Mouse (Mus musculus) layer of hippocampus, postnatal 25 days (tissue): ENCODE measurements around the gene Hdac4. TPM values are rescaled to one million over a fixed set of nuclear protein-coding genes. Genes with fewer than 3 reads are reported as not detected.

ENCODE experiments used
- DNase-seq, 2 experiments: peaks; one replicate each; pipeline ENCODE4 v3.0.0; 2022; ENCODE audit warnings: mixed read lengths in 2 of 2, low spot score in 1 of 2; ENCODE audit errors: extremely low spot score in 1 of 2
- total RNA-seq, 2 experiments: library from RNA; stranded (reverse); gene quantifications; 2 replicates each; pipeline ENCODE4 v1.2.3; 2021

Hdac4 gene
- total RNA-seq, 2 experiments from 2014 or later, result 97.9 to 101 TPM

DNA sequence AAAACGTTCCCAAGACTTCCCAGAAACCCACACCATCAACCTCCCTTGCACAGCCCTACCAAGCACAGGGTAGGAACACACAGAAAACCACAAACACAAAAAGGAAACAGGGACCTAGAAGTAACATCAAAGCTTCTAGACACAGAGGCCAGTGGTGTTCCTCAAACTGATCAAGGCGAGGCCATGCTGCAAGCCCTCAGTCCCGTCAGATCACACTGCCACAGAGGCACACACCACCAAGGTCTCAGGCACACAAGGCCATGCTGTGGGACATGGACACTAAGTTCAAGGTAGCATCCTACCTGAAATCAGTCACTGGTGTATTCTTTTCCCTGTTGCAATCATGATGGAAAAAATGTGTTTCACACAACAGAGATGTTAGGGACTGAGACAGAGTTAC, 90.8 kb downstream of the Hdac4 start:
- DNase-seq, result no peak

DNA sequence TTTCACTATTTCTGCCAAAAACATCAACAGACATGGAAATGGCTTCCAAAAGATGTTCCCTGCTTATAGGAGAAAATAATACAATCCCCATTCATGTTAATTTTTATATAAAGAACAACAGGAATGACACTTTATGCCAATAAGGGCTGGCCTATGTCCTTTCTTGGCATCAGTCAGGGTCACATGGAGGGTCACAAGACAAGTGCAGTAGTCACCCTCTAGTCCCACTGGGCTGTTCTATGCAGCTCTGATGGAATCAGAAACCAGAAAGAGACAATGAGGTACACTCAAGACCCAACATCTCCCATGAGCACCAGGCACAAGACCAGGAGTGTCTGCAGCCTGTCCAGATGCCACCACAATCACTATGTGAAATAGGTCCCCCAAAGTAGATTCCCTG, 91.5 kb downstream of the Hdac4 start:
- no peak for DNase-seq

DNA sequence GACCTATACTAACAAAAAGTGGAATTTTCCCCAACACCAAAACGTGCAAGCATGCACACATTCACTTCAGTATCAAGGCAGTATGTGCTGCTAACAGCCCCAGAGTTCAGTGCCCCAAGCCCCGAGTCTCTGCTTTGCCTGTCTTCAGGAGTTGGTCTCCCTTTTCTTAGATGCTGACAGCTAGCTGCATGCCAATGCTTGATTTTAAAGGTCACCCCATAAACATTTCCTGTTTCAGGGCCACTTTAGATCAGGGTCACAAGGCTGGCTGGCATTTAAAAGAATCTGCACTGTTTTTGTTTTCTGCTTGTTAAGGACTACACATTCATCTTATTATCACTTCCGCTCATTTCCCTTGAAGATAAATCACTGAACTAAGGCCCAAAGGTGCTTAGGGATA, 92.1 kb downstream of the Hdac4 start:
- no peak for DNase-seq

DNA sequence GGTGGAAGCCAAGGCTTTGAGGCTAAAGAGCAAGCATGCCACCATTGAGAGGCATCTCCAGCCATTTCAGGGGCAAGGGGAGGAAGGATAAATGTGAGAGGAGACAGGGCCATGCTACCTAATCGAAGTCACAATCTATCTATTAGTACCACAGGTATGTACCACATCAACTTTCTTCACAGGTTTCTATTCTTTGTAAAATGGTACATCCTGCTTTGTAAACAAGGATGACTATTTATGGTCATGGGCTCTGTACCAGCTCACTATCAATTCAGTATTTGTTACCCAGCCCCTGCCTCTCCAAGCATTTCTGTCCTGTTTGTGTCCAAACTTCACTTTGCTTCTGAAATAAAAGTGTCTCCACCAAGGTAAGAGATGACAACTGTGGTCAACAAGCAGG, 92.7 kb downstream of the Hdac4 start:
- no peak for DNase-seq

DNA sequence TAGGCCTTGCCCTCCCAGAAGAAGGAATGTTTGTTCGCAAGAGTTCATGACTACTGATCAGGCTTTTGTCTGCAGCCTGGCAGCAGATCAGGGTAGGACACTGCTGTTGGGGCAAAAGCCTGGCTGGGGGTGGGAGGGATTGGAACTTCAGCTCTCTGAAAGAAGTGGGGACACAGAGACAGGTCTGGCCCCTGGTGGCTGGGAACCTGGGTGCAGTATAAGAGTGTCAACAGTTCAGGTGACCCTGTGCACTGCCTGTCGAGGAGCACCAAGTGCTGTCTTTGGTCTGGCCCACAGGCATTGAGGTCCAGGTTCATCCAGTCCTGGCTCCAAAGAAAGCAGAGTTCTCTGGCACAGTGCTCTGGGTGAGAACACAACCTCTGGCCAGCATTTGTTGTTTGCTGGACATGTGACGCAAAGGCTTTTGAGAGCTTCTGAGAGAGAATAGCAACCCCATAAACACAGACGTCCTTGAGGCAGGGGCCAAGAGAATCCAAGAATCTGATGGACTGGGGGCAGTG, 95.1 kb downstream of the Hdac4 start:
- no peak for DNase-seq

DNA sequence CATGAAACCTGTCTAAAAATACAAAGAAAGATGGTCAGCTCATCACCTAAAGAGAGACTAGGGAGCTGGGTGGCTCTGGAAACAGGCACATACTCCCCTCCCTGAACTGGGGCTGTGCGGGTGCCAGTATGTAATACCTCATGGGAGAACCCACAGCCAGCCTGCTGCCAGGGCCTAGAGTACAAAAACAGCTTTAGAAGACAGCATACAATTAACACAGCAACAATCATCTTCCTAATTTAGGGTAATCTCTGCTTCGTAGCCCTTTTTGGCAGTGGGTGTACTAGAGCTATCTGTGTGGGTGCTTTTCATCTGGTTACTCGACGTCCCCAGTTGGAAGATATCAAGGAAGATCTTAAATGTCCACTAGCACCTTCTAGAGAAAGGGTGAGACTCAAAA, 95.5 kb downstream of the Hdac4 start:
- DNase-seq, result no peak

DNA sequence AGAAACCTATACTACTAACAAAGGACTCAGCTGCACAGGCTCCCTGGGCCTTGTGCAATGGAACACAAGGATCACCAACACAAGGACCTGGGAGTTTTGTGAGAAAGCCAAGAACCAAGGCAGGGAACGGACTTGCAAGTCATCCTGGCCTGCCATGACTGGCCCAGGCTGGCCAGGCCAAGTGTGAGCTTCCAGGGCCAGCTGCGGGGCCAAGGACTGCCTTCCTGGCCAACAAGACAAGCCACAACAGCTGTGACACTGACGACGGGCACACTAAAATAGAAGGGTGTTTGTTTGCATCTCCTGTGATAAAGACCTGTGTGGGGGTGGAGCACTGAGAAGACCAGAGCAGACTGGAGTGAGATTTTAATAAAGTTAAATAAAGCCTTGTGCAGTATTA, 96.0 kb downstream of the Hdac4 start:
- DNase-seq, result no peak

DNA sequence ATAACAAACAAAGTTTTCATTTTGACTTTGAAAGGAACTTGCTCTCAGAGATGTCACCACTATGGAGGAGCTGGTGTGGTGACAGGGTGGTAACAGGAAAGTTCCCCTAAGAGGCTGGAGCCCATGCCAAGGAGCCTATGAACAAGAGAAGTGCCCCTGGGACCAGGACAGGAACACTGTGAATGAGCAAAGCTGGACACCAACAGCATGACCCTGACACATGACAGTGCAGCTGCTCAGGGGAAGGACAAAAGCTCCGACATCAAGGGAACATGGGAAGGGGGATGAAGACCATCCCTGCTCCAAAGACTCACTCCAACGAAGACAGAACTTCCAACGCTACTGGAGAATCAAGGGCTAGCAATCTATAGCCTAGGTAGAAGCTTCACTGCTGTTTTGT, 97.0 kb downstream of the Hdac4 start:
- DNase-seq, result no peak

DNA sequence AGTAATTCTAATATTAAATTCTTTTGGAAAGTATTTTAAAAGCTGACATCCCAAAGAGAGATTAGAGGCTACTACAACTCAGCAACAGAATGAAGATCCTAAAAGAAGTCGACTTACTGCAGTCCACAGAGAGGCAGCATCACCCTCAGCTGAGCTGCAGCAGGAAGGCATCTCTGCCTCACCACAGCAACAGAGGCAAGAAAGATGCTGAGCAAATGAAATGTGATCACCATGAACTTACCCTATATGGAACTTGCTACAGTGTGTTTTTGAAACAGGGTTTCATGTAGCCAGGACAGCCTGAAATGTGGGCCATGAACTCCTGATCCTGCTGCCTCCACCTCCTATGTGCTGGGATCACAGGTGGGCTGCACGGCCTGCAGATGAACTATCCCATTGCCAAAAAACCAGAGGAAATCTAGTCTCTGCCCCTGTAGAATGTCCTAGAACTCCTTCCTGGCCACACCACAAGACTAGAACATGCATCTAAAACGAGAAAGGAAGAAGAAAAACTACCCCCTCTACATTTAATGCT, 98.4 kb downstream of the Hdac4 start:
- no peak for DNase-seq

DNA sequence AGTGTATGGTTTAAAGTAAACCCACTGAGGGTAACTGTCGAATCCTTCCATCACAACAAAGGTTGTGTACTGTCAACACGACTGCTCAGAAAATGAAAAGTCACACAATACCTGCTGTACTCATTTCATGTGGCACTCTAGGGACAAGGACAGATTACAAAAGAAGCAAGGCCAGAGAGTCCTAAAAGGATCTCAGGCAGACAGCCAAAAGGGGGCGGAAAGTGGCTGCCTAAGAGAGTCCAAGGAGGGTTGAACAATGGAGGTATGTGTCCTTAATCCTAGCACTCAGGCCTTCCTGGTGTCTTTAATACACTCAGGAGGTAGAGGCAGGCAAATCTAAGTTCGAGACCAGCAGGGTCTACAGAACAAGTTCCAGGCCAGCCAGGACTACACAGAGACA, 103.2 kb downstream of the Hdac4 start:
- no peak for DNase-seq

DNA sequence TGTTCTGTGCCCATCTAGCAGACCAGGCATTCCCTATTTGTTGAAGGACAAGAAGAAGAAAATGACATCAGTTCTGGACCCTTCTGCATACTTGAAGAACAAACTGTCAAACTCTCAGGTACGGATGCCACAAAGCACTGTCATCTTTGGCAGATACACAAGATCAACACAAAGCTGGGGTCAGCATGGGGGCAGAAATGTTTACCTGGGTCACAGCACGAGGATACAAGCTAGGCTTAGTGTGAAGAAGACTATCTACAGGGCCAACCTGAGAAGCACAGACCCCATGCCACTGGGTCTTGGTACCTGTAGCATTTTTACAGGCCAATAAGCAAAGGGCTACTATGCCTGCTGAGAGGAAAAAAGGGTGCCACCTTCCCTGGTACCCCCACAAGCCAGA, 107.7 kb downstream of the Hdac4 start:
- no peak for DNase-seq

DNA sequence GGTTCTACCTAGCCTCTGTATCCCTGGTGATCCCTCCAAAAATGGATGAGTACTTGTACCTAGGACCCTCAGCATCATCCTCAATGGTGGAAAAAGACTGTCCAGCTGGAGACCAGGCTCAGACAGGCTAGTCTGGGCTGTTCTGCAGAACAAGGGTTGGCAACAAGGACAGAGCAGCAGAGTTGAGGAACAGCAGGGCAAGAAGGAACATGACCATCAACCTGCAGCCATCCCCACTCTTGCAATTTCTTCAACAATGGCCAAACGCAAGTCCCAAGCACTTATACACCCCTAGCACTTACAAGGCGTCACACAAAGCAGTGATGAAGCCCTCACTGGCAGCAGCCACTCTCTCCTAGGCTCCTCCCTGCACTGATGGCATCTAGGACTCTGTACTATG, 108.2 kb downstream of the Hdac4 start:
- DNase-seq, result no peak

DNA sequence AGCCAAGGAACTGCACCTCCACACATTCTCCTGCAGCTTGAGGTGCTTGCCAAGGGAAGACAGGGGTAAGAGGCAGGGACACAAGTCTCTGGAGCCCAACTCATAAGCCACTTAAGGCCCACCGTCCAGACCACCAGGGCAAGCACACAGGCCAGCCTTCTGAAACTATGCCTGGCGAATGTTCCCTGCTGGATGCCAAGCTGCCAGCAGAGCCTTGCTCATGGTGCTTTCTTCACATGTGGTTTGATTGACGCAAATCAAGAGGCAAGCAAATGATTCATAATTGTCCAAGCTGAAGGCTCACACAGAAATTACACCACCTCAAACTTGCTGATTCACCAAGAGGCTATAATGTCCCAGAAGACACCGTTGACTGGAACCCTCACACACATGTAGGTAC, 108.7 kb downstream of the Hdac4 start:
- no peak for DNase-seq

DNA sequence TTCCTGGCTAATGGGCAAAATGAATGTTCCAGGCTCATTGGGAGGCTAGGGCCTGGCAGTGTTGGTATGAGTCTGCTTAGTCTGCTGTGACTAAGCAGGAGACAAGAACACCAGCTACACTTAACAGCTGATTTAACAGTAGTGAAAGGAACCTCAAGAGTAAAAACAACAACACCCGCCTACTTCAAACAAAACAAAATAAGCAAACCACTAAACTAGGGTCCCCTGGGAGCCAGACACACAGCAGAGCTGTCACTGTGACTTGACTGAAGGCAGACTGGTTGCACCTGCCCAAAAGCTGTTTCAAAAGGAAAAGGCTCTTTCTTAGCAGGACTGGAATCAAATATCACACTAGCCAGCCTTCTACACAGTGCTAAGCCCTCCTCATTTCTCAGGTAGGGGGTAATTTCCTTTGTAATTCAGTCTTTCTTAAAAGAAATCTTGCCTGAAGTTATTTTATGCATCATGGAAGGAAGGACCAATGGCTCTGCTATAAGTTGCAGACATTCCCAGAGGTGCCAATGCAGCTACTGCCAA, 109.2 kb downstream of the Hdac4 start:
- no peak for DNase-seq

DNA sequence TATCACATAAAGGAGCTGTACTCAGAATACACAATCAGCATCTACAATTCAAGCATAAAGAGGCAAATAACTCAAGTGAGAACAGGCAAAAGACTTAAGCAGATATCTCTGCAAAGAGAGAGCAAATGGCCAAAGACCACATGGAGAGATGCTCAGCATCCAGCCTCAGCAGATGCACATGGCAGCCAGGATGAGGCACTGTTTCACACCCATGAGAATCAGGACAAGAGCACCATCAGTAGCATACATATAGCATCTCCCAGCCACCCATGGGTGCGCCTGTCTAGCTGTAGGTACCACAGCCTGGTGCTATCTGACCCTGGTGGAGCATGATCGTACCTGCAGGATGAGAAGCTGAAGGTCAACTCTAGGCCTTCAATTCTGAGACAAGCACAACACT, 110.8 kb downstream of the Hdac4 start:
- no peak for DNase-seq

DNA sequence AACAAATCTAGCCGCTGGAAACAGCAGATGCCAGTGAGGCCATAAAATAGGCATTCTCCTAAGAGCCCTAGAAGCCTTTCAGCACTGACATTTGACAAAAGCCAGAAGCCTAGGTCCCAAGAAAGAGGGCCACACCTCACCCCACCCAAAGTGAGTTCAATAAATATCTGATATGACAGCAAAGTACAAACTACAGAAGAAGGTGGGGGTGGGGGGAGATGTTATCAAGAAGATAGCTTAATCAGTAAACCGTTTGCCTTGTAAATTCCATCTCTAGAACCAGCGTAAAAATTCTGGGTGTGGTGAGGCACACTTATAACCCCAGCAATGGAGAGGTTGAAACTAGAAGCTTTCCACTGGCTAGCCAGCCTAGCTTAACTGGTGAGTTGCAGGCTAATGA, 111.5 kb downstream of the Hdac4 start:
- DNase-seq, result no peak

DNA sequence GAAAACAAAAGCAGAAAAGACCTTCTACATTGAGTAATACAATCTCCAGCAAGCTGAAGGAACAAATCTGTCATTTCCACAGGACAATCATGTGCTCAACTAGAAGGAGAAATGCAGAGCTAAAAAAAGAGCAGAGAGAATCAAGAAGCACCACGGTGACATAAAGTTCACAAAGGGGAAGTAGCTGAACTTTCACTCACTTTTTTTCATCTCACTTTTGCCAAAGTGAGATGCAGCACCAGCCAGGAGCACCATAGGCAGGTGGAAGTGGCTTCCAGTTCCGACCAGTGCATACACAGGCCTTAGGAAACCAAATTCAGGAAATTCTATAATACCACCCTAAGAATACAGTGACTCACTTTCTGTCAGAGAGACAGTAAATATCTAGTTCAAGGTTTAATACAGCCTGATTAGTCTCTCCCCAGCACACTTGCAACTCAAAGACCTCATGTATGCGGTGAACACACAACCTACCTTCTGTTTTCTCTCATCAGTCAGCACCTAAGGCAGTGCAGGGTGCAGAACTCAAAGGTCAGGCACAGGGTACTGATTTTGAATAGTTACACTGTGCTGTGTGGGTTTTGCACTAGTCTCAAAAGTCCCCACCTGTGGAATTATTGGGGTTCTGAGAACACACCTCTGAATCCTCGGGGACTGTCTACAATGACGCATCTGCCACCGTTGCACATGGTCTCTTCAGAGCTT, 112.5 kb downstream of the Hdac4 start:
- no peak for DNase-seq

DNA sequence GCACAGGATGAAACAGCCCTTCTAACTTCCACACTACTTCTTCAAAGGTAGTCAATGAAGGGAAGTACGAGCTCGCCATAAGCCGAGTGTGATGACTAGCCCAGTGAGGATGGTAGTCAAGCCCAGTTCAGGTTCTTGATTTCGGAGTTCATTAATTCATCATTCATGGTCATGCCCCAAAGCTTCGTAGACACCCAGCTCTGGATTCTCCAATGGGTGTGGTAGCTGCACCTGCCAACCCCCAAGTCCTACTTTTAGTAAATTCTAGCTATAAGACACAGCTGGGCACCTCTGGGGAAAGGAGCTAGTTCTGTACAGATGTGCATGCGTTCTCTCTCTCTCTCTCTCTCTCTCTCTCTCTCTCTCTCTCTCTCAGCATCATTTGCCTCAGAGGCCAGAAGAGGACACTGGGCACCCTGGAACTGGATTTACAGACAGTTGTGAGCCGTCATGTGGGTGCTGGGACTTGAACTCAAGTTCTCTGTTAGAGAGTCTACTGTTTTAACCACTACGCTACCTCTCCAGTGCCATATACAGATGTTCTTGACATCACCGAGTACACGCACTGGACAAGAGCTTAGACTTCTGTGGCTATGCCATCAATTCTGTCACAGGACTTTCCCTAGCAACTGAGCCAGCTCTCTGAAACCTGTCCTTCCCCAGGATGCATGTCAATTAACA, 113.2 kb downstream of the Hdac4 start:
- no peak for DNase-seq

DNA sequence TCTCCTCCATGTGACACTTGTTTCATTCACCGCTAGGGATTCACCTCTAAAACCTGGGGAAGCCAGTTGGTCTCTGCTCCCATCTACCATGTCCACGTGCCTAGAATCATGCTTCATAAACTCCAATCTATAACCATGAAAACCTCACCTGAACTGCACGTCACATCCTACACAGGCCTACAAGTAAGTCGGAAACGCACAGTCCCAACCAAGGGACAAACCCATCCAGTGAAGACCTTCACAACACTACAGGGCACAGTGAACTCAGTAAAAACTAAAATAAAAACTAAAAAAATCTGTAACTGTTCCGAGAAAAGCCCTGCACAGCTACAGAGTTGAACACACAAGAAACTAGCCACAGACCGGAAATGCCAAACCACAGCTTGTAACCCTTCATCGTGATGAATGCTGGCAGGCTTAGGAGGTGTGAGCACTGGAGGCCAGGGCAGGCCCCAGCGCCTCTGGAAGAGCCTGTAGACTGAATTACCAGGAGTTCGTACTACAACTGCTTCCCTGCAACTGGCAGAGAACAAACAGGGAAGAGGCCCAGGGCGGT, 115.4 kb downstream of the Hdac4 start:
- DNase-seq, result no peak

DNA sequence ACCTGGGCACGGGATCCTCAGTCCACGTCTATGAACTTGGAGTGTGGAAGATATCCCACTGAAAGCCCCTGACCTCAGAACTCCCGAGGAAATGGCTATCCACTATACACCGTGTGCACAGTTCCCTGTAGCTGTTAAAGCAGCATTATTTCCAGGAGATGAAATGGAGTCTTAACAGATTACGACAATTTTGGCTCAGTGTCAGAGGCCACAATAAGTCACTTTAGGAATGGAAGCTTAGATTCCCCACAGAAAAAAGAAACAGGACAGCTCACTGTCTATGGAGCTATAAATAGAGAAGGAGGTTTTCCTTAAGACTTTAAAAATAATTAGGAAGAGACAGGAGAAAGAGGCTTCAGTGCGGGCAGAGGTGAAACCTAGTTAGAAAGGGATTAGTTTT, 120.2 kb downstream of the Hdac4 start:
- no peak for DNase-seq

DNA sequence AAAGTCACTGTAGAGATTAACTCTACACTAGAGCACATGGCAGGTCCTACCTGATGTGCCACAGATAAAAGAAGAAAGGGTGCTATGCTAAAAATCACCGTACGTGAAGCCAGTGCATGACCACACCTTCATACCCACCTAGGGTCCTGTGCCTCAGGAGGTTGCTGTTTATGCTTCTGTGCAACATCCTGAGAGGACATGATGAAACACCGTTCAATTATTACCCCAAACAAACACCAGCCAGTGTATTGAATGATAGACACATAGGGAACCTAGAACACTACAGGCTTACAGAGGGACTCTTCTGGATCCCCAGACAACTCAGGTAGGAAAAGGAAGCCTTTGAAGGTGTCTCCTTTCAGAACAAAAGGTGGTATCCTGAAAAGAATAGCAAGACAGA, 120.8 kb downstream of the Hdac4 start:
- DNase-seq, result no peak
